ENCODE assay signal across 8 mouse cellular contexts in the genomic region with DNA sequence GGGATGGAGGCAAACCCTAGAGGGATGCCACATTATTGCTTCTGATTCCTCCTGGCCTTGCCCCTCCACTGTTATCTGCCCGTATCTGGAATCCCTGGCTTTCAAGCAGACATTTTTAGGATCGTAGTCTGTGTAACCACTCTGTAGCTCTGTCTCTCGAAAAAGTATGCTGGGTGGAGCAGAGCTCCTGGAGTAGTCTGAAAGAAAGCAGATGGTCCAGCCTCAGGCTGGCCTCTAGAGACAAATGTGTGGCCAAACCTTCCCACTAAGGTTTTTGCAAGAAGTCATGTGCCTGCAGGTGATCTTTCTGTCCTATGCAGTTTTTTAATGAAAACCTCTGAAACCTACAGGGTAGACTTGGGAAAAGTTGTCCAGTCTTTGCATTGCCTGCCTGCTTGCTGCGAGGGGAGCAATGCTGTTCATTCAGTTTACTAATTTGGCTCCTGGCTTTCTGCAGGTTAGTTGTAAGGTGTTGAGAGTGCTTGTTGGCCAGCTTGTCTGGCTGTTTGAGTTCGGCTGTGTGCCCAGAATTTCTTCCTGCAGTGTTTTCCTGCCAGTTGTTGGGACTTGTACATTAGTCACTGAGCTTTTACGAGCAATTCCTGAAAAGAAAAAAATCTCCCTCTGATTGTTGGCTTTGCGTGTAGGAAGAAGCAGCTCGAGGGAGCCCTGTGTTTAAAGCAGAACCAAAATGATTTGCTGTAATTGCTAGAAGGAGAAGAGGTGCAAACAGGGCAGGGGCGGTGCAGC. TPM values are rescaled to one million over a fixed set of nuclear protein-coding genes. Genes with fewer than 3 reads are reported as not detected.
A peak's percentile ranks its signal among the peaks of the same experiment; 100 is the strongest.
DNase-seq lines count a peak whose midpoint lies in the region; ATAC-seq lines count a peak whose summit lies in the region.

No protein-coding gene starts in this region.

- H3K27ac ChIP-seq in embryonic facial prominence, embryonic 11.5 days (replicated peaks; ENCODE audit: low read depth, low read length) = no peak overlapping the region
- no peak overlapping the region for H3K27ac ChIP-seq in hindbrain, embryonic 12.5 days
- no peak overlapping the region for H3K27ac ChIP-seq in limb, embryonic 11.5 days (replicated peaks; ENCODE audit: low read depth, low read length)
- no peak overlapping the region; the same call in 1 of the 2 replicates for H3K27ac ChIP-seq in midbrain, embryonic 16.5 days (ENCODE audit: low read length)

- H3K36me3 ChIP-seq in megakaryocyte, embryonic 14.5 days (replicated peaks; ENCODE audit: low read length) = no peaks in the 10 kb centered on the region
- no peaks in the 10 kb centered on the region for H3K36me3 ChIP-seq in embryonic facial prominence, embryonic 11.5 days (replicated peaks; ENCODE audit: control insufficient read depth, insufficient read depth, low read depth, low read length)
- no peaks in the 10 kb centered on the region for H3K36me3 ChIP-seq in hindbrain, embryonic 12.5 days
- H3K36me3 ChIP-seq in limb, embryonic 11.5 days (ENCODE audit: control insufficient read depth, insufficient read depth, low read length) = 0 out of 2 replicates have a peak, but pooled peaks cover 2% of the 10 kb centered on the region
- H3K36me3 ChIP-seq in midbrain, embryonic 16.5 days (ENCODE audit: control insufficient read depth, insufficient read depth, low read length) = no peaks in the 10 kb centered on the region

- H3K9me3 ChIP-seq in megakaryocyte, embryonic 14.5 days = peaks cover 3% of the 10 kb centered on the region
- H3K9me3 ChIP-seq in embryonic facial prominence, embryonic 11.5 days (replicated peaks; ENCODE audit: control insufficient read depth, low read length) = no peaks in the 10 kb centered on the region
- 0 out of 2 replicates have a peak, but pooled peaks cover under 1% of the 10 kb centered on the region for H3K9me3 ChIP-seq in hindbrain, embryonic 12.5 days (replicated peaks)
- no peaks in the 10 kb centered on the region; the same call in 1 of the 2 replicates for H3K9me3 ChIP-seq in limb, embryonic 11.5 days (ENCODE audit: control insufficient read depth, low read length)
- H3K9me3 ChIP-seq in midbrain, embryonic 16.5 days (replicated peaks; ENCODE audit: control insufficient read depth, low read length, poor library complexity, severe bottlenecking) = no peaks in the 10 kb centered on the region

- WGBS in embryonic facial prominence, embryonic 11.5 days = 53% methylated on average over 9 of the region's 9 CpGs
- WGBS in hindbrain, embryonic 12.5 days = 61% methylated on average over 9 of the region's 9 CpGs
- 43% methylated on average over 9 of the region's 9 CpGs for WGBS in limb, embryonic 11.5 days
- WGBS in midbrain, embryonic 16.5 days = 50% methylated on average over 9 of the region's 9 CpGs

- peak overlapping the region; percentile 95 for H3K4me3 ChIP-seq in megakaryocyte, embryonic 14.5 days (replicated peaks)
- peak overlapping the region; percentile 93 for H3K4me3 ChIP-seq in embryonic facial prominence, embryonic 11.5 days (ENCODE audit: low read depth, low read length)
- H3K4me3 ChIP-seq in hindbrain, embryonic 12.5 days = peak overlapping the region; percentile 62
- peak overlapping the region; percentile 92 for H3K4me3 ChIP-seq in limb, embryonic 11.5 days (ENCODE audit: low read depth, low read length)
- H3K4me3 ChIP-seq in midbrain, embryonic 16.5 days (ENCODE audit: low read depth, low read length) = peak overlapping the region; percentile 93

- H3K27me3 ChIP-seq in megakaryocyte, embryonic 14.5 days (replicated peaks) = no peaks in the 10 kb centered on the region
- no peaks in the 10 kb centered on the region for H3K27me3 ChIP-seq in embryonic facial prominence, embryonic 11.5 days (ENCODE audit: control insufficient read depth, insufficient read depth, low read length)
- H3K27me3 ChIP-seq in hindbrain, embryonic 12.5 days = no peaks in the 10 kb centered on the region
- H3K27me3 ChIP-seq in limb, embryonic 11.5 days (ENCODE audit: control insufficient read depth, insufficient read depth, low read length) = no peaks in the 10 kb centered on the region
- no peaks in the 10 kb centered on the region for H3K27me3 ChIP-seq in midbrain, embryonic 16.5 days (ENCODE audit: control insufficient read depth, insufficient read depth, low read depth, low read length)

- H3K4me2 ChIP-seq in embryonic facial prominence, embryonic 11.5 days (ENCODE audit: low read depth, low read length) = peak overlapping the region; percentile 87
- peak overlapping the region; percentile 76 for H3K4me2 ChIP-seq in hindbrain, embryonic 12.5 days (replicated peaks)
- peak overlapping the region; percentile 90 for H3K4me2 ChIP-seq in limb, embryonic 11.5 days (ENCODE audit: low read depth, severe bottlenecking)
- peak overlapping the region; percentile 88 for H3K4me2 ChIP-seq in midbrain, embryonic 16.5 days (ENCODE audit: low read length)

- H3K9ac ChIP-seq in embryonic facial prominence, embryonic 11.5 days (replicated peaks; ENCODE audit: low read length) = peak overlapping the region; percentile 90
- peak overlapping the region; percentile 92 for H3K9ac ChIP-seq in hindbrain, embryonic 12.5 days
- H3K9ac ChIP-seq in limb, embryonic 11.5 days (ENCODE audit: low read length) = peak overlapping the region; percentile 28; the same call in 1 of the 2 replicates
- H3K9ac ChIP-seq in midbrain, embryonic 16.5 days (ENCODE audit: low read depth, low read length) = peak overlapping the region; percentile 95

- no peak for DNase-seq in embryonic facial prominence, embryonic 11.5 days (ENCODE audit: low spot score)
- DNase-seq in limb, embryonic 11.5 days (ENCODE audit: low spot score) = no peak
- no peak for DNase-seq in thymus, postnatal 4 days

- H3K4me1 ChIP-seq in megakaryocyte, embryonic 14.5 days = peaks cover 61% of the 10 kb centered on the region
- H3K4me1 ChIP-seq in embryonic facial prominence, embryonic 11.5 days (ENCODE audit: control insufficient read depth, insufficient read depth, low read length) = no peaks in the 10 kb centered on the region; the same call in none of the 2 replicates
- H3K4me1 ChIP-seq in hindbrain, embryonic 12.5 days = peaks cover 51% of the 10 kb centered on the region
- peaks cover 15% of the 10 kb centered on the region for H3K4me1 ChIP-seq in limb, embryonic 11.5 days (ENCODE audit: control insufficient read depth, insufficient read depth, low read length)
- H3K4me1 ChIP-seq in midbrain, embryonic 16.5 days (ENCODE audit: control insufficient read depth, insufficient read depth, low read length) = peaks cover 46% of the 10 kb centered on the region

- no peak for ATAC-seq in megakaryocyte, adult 5-6 weeks (ENCODE audit: poor library complexity, severe bottlenecking)
- no peak for ATAC-seq in embryonic facial prominence, embryonic 11.5 days (replicated peaks; ENCODE audit: insufficient number of reproducible peaks, low FRiP score, low TSS enrichment, low read depth)
- no peak for ATAC-seq in hindbrain, embryonic 12.5 days (ENCODE audit: low FRiP score)
- ATAC-seq in limb, embryonic 11.5 days (ENCODE audit: insufficient number of reproducible peaks, low FRiP score, low TSS enrichment, low read depth) = no peak
- no peak for ATAC-seq in midbrain, embryonic 16.5 days
- ATAC-seq in CD4-positive, CD25-positive, alpha-beta regulatory T cell, adult 4 months = no peak

RNA-seq across cellular contexts. Expression of gene Hic2, which starts 1.7 kb away (rescaled TPM):
- 1.8 and 3.3 TPM in 2 replicates for polyA plus RNA-seq in megakaryocyte, embryonic 14.5 days (2012; ENCODE audit: insufficient read depth, low replicate concordance)
- total RNA-seq in megakaryocyte, adult 5-6 weeks (2015) = 0.91 and 1.5 TPM in 2 replicates
- 0.77 and 0.89 TPM in 2 replicates for total RNA-seq in megakaryocyte, adult 5-6 weeks (2017)
- 6.1 and 7.8 TPM in 2 replicates for polyA plus RNA-seq in embryonic facial prominence, embryonic 11.5 days (2014; fragmentation: Nextera tagmentation; extraction: Ambion mirVana)
- 12.3 and 13.8 TPM in 2 replicates for polyA plus RNA-seq in hindbrain, embryonic 12.5 days (2016; fragmentation: Nextera tagmentation; extraction: Ambion mirVana)
- 9.8 and 10.6 TPM in 2 replicates for polyA plus RNA-seq in limb, embryonic 11.5 days (2014; fragmentation: Nextera tagmentation; extraction: Ambion mirVana)
- polyA plus RNA-seq in midbrain, embryonic 16.5 days (2015; fragmentation: Nextera tagmentation; extraction: Ambion mirVana) = 7.6 and 9.5 TPM in 2 replicates
- 1 to 10 TPM in 1 of 2 experiments, under 1 TPM in 1; 0.89 to 2.1 TPM for polyA plus RNA-seq in CD4-positive, CD25-positive, alpha-beta regulatory T cell, adult 4 months (2017; shearing (Covaris generic))

RNA-seq across cellular contexts. Expression of gene Rimbp3, which starts 26.7 kb away (rescaled TPM):
- 0.32 TPM in 1 of 2 replicates, not detected in the other for polyA plus RNA-seq in megakaryocyte, embryonic 14.5 days (2012; ENCODE audit: insufficient read depth, low replicate concordance)
- not detected in 2 replicates for total RNA-seq in megakaryocyte, adult 5-6 weeks (2015)
- 0.04 TPM in 1 of 2 replicates, not detected in the other for total RNA-seq in megakaryocyte, adult 5-6 weeks (2017)
- 0.41 and 0.47 TPM in 2 replicates for polyA plus RNA-seq in embryonic facial prominence, embryonic 11.5 days (2014; fragmentation: Nextera tagmentation; extraction: Ambion mirVana)
- polyA plus RNA-seq in hindbrain, embryonic 12.5 days (2016; fragmentation: Nextera tagmentation; extraction: Ambion mirVana) = 1.3 and 2.0 TPM in 2 replicates
- polyA plus RNA-seq in limb, embryonic 11.5 days (2014; fragmentation: Nextera tagmentation; extraction: Ambion mirVana) = 0.37 and 0.44 TPM in 2 replicates
- polyA plus RNA-seq in midbrain, embryonic 16.5 days (2015; fragmentation: Nextera tagmentation; extraction: Ambion mirVana) = 2.3 and 2.7 TPM in 2 replicates
- not detected for polyA plus RNA-seq in CD4-positive, CD25-positive, alpha-beta regulatory T cell, adult 4 months (2017; shearing (Covaris generic))

RNA-seq across cellular contexts. Expression of gene Ube2l3, which starts 32.6 kb away (rescaled TPM):
- polyA plus RNA-seq in megakaryocyte, embryonic 14.5 days (2012; ENCODE audit: insufficient read depth, low replicate concordance) = 103 and 123 TPM in 2 replicates
- 373 and 400 TPM in 2 replicates for total RNA-seq in megakaryocyte, adult 5-6 weeks (2015)
- 128 and 144 TPM in 2 replicates for total RNA-seq in megakaryocyte, adult 5-6 weeks (2017)
- polyA plus RNA-seq in embryonic facial prominence, embryonic 11.5 days (2014; fragmentation: Nextera tagmentation; extraction: Ambion mirVana) = 425 and 458 TPM in 2 replicates
- polyA plus RNA-seq in hindbrain, embryonic 12.5 days (2016; fragmentation: Nextera tagmentation; extraction: Ambion mirVana) = 346 and 373 TPM in 2 replicates
- polyA plus RNA-seq in limb, embryonic 11.5 days (2014; fragmentation: Nextera tagmentation; extraction: Ambion mirVana) = 430 and 433 TPM in 2 replicates
- polyA plus RNA-seq in midbrain, embryonic 16.5 days (2015; fragmentation: Nextera tagmentation; extraction: Ambion mirVana) = 264 and 291 TPM in 2 replicates
- polyA plus RNA-seq in CD4-positive, CD25-positive, alpha-beta regulatory T cell, adult 4 months (2017; shearing (Covaris generic)) = 100 to 1,000 TPM; 246 to 283 TPM

RNA-seq across cellular contexts. Expression of gene Tmem191c, which starts 40.8 kb away (rescaled TPM):
- 11.8 and 13.2 TPM in 2 replicates for polyA plus RNA-seq in megakaryocyte, embryonic 14.5 days (2012; ENCODE audit: insufficient read depth, low replicate concordance)
- 1.0 and 2.1 TPM in 2 replicates for total RNA-seq in megakaryocyte, adult 5-6 weeks (2015)
- total RNA-seq in megakaryocyte, adult 5-6 weeks (2017) = 2.9 and 4.1 TPM in 2 replicates
- 4.0 and 5.2 TPM in 2 replicates for polyA plus RNA-seq in embryonic facial prominence, embryonic 11.5 days (2014; fragmentation: Nextera tagmentation; extraction: Ambion mirVana)
- polyA plus RNA-seq in hindbrain, embryonic 12.5 days (2016; fragmentation: Nextera tagmentation; extraction: Ambion mirVana) = 19.6 and 23.0 TPM in 2 replicates
- 4.5 and 7.6 TPM in 2 replicates for polyA plus RNA-seq in limb, embryonic 11.5 days (2014; fragmentation: Nextera tagmentation; extraction: Ambion mirVana)
- 77.9 and 94.8 TPM in 2 replicates for polyA plus RNA-seq in midbrain, embryonic 16.5 days (2015; fragmentation: Nextera tagmentation; extraction: Ambion mirVana)
- polyA plus RNA-seq in CD4-positive, CD25-positive, alpha-beta regulatory T cell, adult 4 months (2017; shearing (Covaris generic)) = 10 to 100 TPM; 31.0 to 41.3 TPM

Comparison
In these comparisons a context has a peak if more than half of its experiments do, and no peak if none do; other contexts are left out.
1. H3K9ac ChIP-seq: peak in every context shown above with its lines; median percentile 95 in midbrain, embryonic 16.5 days; 92 in hindbrain, embryonic 12.5 days; 90 in embryonic facial prominence, embryonic 11.5 days; 28 in limb, embryonic 11.5 days.